Mouse (Mus musculus): ENCODE results near the gene Stag1. TPM values are rescaled to one million over a fixed set of nuclear protein-coding genes. Genes with fewer than 3 reads are reported as not detected.

Gene Stag1
- polyA plus RNA-seq, 1 experiment from 2014 or later = 48.2 TPM

- no peak overlapping the region for H3K9ac ChIP-seq (replicated peaks; ENCODE audit: low read depth, low read length)
- no peak for ATAC-seq (ENCODE audit: low read depth)
- WGBS = 97% methylated on average over 8 of the region's 8 CpGs
Measured at GRCm38 (mm10) chr9:101002841-101003240, 405.2 kb downstream of the Stag1 start.

GRCm38 (mm10) chr9:101003302-101003701, 405.7 kb downstream of the Stag1 start:
- no peak overlapping the region for H3K9ac ChIP-seq (replicated peaks; ENCODE audit: low read depth, low read length)
- H3K27ac ChIP-seq (ENCODE audit: low read depth, low read length) = no peak overlapping the region
- H3K36me3 ChIP-seq (ENCODE audit: control insufficient read depth, insufficient read depth, low read length) = no peaks in the 10 kb centered on the region
- no peak overlapping the region for H3K4me2 ChIP-seq (ENCODE audit: low read depth, low read length)
- H3K27me3 ChIP-seq (ENCODE audit: control insufficient read depth, insufficient read depth, low read length) = no peaks in the 10 kb centered on the region
- ATAC-seq (ENCODE audit: low read depth) = no peak
- H3K4me1 ChIP-seq (ENCODE audit: control insufficient read depth, insufficient read depth, low read length) = no peaks in the 10 kb centered on the region
- no peaks in the 10 kb centered on the region; the same call in 1 of the 2 replicates for H3K9me3 ChIP-seq (ENCODE audit: control insufficient read depth, low read length)
- no peak overlapping the region for H3K4me3 ChIP-seq (ENCODE audit: low read depth, low read length)
- WGBS = 92% methylated on average over 5 of the region's 5 CpGs

More at GRCm38 (mm10) chr9:101002841-101003240, 405.2 kb downstream of the Stag1 start:
- no peak overlapping the region for H3K27ac ChIP-seq (ENCODE audit: low read depth, low read length)
- H3K4me1 ChIP-seq (ENCODE audit: control insufficient read depth, insufficient read depth, low read length) = no peaks in the 10 kb centered on the region
- H3K4me2 ChIP-seq (ENCODE audit: low read depth, low read length) = no peak overlapping the region
- no peaks in the 10 kb centered on the region; the same call in 1 of the 2 replicates for H3K9me3 ChIP-seq (ENCODE audit: control insufficient read depth, low read length)
- H3K4me3 ChIP-seq (ENCODE audit: low read depth, low read length) = no peak overlapping the region
- no peaks in the 10 kb centered on the region for H3K27me3 ChIP-seq (ENCODE audit: control insufficient read depth, insufficient read depth, low read length)
- no peaks in the 10 kb centered on the region for H3K36me3 ChIP-seq (ENCODE audit: control insufficient read depth, insufficient read depth, low read length)

- H3K4me1 ChIP-seq (ENCODE audit: control insufficient read depth, insufficient read depth, low read length) = no peaks in the 10 kb centered on the region
- no peak overlapping the region for H3K9ac ChIP-seq (replicated peaks; ENCODE audit: low read depth, low read length)
- no peaks in the 10 kb centered on the region for H3K36me3 ChIP-seq (ENCODE audit: control insufficient read depth, insufficient read depth, low read length)
- H3K27ac ChIP-seq (ENCODE audit: low read depth, low read length) = no peak overlapping the region
- 61% methylated on average over 4 of the region's 4 CpGs for WGBS
- H3K27me3 ChIP-seq (ENCODE audit: control insufficient read depth, insufficient read depth, low read length) = no peaks in the 10 kb centered on the region
- no peak overlapping the region for H3K4me3 ChIP-seq (ENCODE audit: low read depth, low read length)
- no peak for ATAC-seq (ENCODE audit: low read depth)
- no peak overlapping the region for H3K4me2 ChIP-seq (ENCODE audit: low read depth, low read length)
- no peaks in the 10 kb centered on the region; the same call in 1 of the 2 replicates for H3K9me3 ChIP-seq (ENCODE audit: control insufficient read depth, low read length)
Measured at GRCm38 (mm10) chr9:101005866-101006265, 408.3 kb downstream of the Stag1 start.

Other genes with a start within 250 kb of the Stag1 start
- 0.32 and 1.1 TPM in 2 replicates for gene Il20rb, start 111.0 kb upstream of the Stag1 start, polyA plus RNA-seq (2014; fragmentation: Nextera tagmentation; extraction: Ambion mirVana)
- gene Nck1, start 51.7 kb upstream of the Stag1 start, polyA plus RNA-seq (2014; fragmentation: Nextera tagmentation; extraction: Ambion mirVana) = 62.8 and 70.8 TPM in 2 replicates
- gene Slc35g2, start 26.7 kb upstream of the Stag1 start, polyA plus RNA-seq (2014; fragmentation: Nextera tagmentation; extraction: Ambion mirVana) = 18.3 and 26.6 TPM in 2 replicates

Measured in neural tube, embryonic 14.5 days (tissue).